Mouse (Mus musculus): ENCODE results near the gene Cmklr1. TPM values are rescaled to one million over a fixed set of nuclear protein-coding genes. Genes with fewer than 3 reads are reported as not detected.

The Cmklr1 gene
- polyA plus RNA-seq, 1 experiment from 2014 or later = 1.7 TPM

Other genes with a start within 250 kb of the Cmklr1 start
- 2.2 and 2.7 TPM in 2 replicates for gene Wscd2, start 160.1 kb downstream of the Cmklr1 start, polyA plus RNA-seq (2014; fragmentation: Nextera tagmentation; extraction: Ambion mirVana)
- not detected in 2 replicates for gene 1700069L16Rik, start 74.3 kb upstream of the Cmklr1 start, polyA plus RNA-seq (2014; fragmentation: Nextera tagmentation; extraction: Ambion mirVana)
- gene Ficd, start 85.4 kb upstream of the Cmklr1 start, polyA plus RNA-seq (2014; fragmentation: Nextera tagmentation; extraction: Ambion mirVana) = 1.6 and 2.0 TPM in 2 replicates
- gene Sart3, start 122.1 kb upstream of the Cmklr1 start, polyA plus RNA-seq (2014; fragmentation: Nextera tagmentation; extraction: Ambion mirVana) = 52.4 and 55.4 TPM in 2 replicates
- 103 and 113 TPM in 2 replicates for gene Iscu, start 122.3 kb upstream of the Cmklr1 start, polyA plus RNA-seq (2014; fragmentation: Nextera tagmentation; extraction: Ambion mirVana)
- gene Tmem119, start 150.1 kb upstream of the Cmklr1 start, polyA plus RNA-seq (2014; fragmentation: Nextera tagmentation; extraction: Ambion mirVana) = 50.8 and 54.2 TPM in 2 replicates
- gene Selplg, start 182.2 kb upstream of the Cmklr1 start, polyA plus RNA-seq (2014; fragmentation: Nextera tagmentation; extraction: Ambion mirVana) = 1.2 and 2.0 TPM in 2 replicates

All from embryonic facial prominence, embryonic 11.5 days (tissue).